Mouse (Mus musculus): ENCODE data around the gene Insl3. TPM values are rescaled to one million over a fixed set of nuclear protein-coding genes. Genes with fewer than 3 reads are reported as not detected.
"Not testable (repeated sequence)": the region's sequence is repeated elsewhere in the genome, so short reads cannot be mapped to it uniquely, and the experiment has no call there.

The Insl3 gene
- polyA plus RNA-seq, 2 experiments = 0.73 to 1.5 TPM

GRCm38 (mm10) chr8:71687616-71688015 lies 1.4 kb upstream of the Insl3 start:
- H3K4me2 ChIP-seq (ENCODE audit: low read depth) = no peak overlapping the region
- no peak overlapping the region for H3K9ac ChIP-seq (replicated peaks)
- 42% methylated on average over 8 of the region's 8 CpGs for WGBS (ENCODE audit: insufficient replicate concordance)
- no peak overlapping the region for H3K4me3 ChIP-seq (ENCODE audit: insufficient read depth in 1 of 2, low read depth in 2 of 2, low read length in 2 of 2)
- no peak for TF ChIP-seq EP300 (IDR thresholded peaks at IDR 0.05; ENCODE audit: low read depth)
- no peak for TF ChIP-seq CTCF (IDR thresholded peaks at IDR 0.05; ENCODE audit: low read depth)
- ATAC-seq (ENCODE audit: insufficient read depth) (no peak), DNase-seq (ENCODE audit: low read depth in 3 of 3, low spot score in 3 of 3) (no peak)
- no peaks in the 10 kb centered on the region for H3K36me3 ChIP-seq (replicated peaks; ENCODE audit: control insufficient read depth, insufficient read depth, low read depth)
- H3K27me3 ChIP-seq (ENCODE audit: control insufficient read depth, insufficient read depth, low read length) = peaks cover 69% of the 10 kb centered on the region
- no peaks in the 10 kb centered on the region for H3K4me1 ChIP-seq (replicated peaks; ENCODE audit: control insufficient read depth in 2 of 2, insufficient read depth in 2 of 2, low read length in 1 of 2)
- no peak overlapping the region for H3K27ac ChIP-seq
- no peaks in the 10 kb centered on the region for H3K9me3 ChIP-seq (ENCODE audit: control insufficient read depth, low read length)

- no peak overlapping the region for H3K4me3 ChIP-seq (ENCODE audit: insufficient read depth in 1 of 2, low read depth in 2 of 2, low read length in 2 of 2)
- 6% methylated on average over 29 of the region's 30 CpGs for WGBS (ENCODE audit: insufficient replicate concordance)
- H3K36me3 ChIP-seq (replicated peaks; ENCODE audit: control insufficient read depth, insufficient read depth, low read depth) = no peaks in the 10 kb centered on the region
- no peak overlapping the region for H3K27ac ChIP-seq
- peaks cover 74% of the 10 kb centered on the region for H3K27me3 ChIP-seq (ENCODE audit: control insufficient read depth, insufficient read depth, low read length)
- DNase-seq (ENCODE audit: low read depth in 3 of 3, low spot score in 3 of 3) (no peak), ATAC-seq (ENCODE audit: insufficient read depth) (no peak)
- no peaks in the 10 kb centered on the region for H3K9me3 ChIP-seq (ENCODE audit: control insufficient read depth, low read length)
- no peak overlapping the region for H3K4me2 ChIP-seq (ENCODE audit: low read depth)
- TF ChIP-seq CTCF (IDR thresholded peaks at IDR 0.05; ENCODE audit: low read depth) = no peak
- TF ChIP-seq EP300 (IDR thresholded peaks at IDR 0.05; ENCODE audit: low read depth) = no peak
- H3K4me1 ChIP-seq (replicated peaks; ENCODE audit: control insufficient read depth in 2 of 2, insufficient read depth in 2 of 2, low read length in 1 of 2) = no peaks in the 10 kb centered on the region
- H3K9ac ChIP-seq (replicated peaks) = no peak overlapping the region
Observed at GRCm38 (mm10) chr8:71692509-71692908, 3.5 kb downstream of the Insl3 start.

- TF ChIP-seq CTCF (IDR thresholded peaks at IDR 0.05; ENCODE audit: low read depth) = no peak
- TF ChIP-seq EP300 (IDR thresholded peaks at IDR 0.05; ENCODE audit: low read depth) = no peak
- Histone ChIP-seq H3K4me2 (ENCODE audit: low read depth) (no peak overlapping the region), H3K9me3 (ENCODE audit: control insufficient read depth, low read length) (no peaks in the 10 kb centered on the region), H3K4me3 (ENCODE audit: insufficient read depth in 1 of 2, low read depth in 2 of 2, low read length in 2 of 2) (no peak overlapping the region), H3K9ac (replicated peaks) (no peak overlapping the region), H3K36me3 (replicated peaks; ENCODE audit: control insufficient read depth, insufficient read depth, low read depth) (no peaks in the 10 kb centered on the region), H3K27me3 (ENCODE audit: control insufficient read depth, insufficient read depth, low read length) (peaks cover 65% of the 10 kb centered on the region), H3K27ac (no peak overlapping the region), H3K4me1 (replicated peaks; ENCODE audit: control insufficient read depth in 2 of 2, insufficient read depth in 2 of 2, low read length in 1 of 2) (no peaks in the 10 kb centered on the region)
- DNase-seq (ENCODE audit: low read depth in 3 of 3, low spot score in 3 of 3) (no peak), ATAC-seq (ENCODE audit: insufficient read depth) (no peak)
- WGBS (ENCODE audit: insufficient replicate concordance) = 9% methylated on average over 68 of the region's 68 CpGs
Observed at GRCm38 (mm10) chr8:71693166-71694041, 4.4 kb downstream of the Insl3 start.

GRCm38 (mm10) chr8:71695456-71695855 lies 6.4 kb downstream of the Insl3 start:
- not testable (repeated sequence) for H3K9ac ChIP-seq (replicated peaks); H3K4me2 ChIP-seq (ENCODE audit: low read depth); ATAC-seq (ENCODE audit: insufficient read depth); H3K9me3 ChIP-seq (ENCODE audit: control insufficient read depth, low read length); DNase-seq (ENCODE audit: low read depth in 3 of 3, low spot score in 3 of 3); H3K27ac ChIP-seq; H3K36me3 ChIP-seq (replicated peaks; ENCODE audit: control insufficient read depth, insufficient read depth, low read depth); H3K4me1 ChIP-seq (replicated peaks; ENCODE audit: control insufficient read depth in 2 of 2, insufficient read depth in 2 of 2, low read length in 1 of 2); H3K4me3 ChIP-seq (ENCODE audit: insufficient read depth in 1 of 2, low read depth in 2 of 2, low read length in 2 of 2)
- peaks cover 49% of the 10 kb centered on the region for H3K27me3 ChIP-seq (ENCODE audit: control insufficient read depth, insufficient read depth, low read length)
- peak; percentile 76 for TF ChIP-seq CTCF (IDR thresholded peaks at IDR 0.05; ENCODE audit: low read depth)
- WGBS (ENCODE audit: insufficient replicate concordance) = 63% methylated on average over 12 of the region's 12 CpGs

- H3K4me3 ChIP-seq (ENCODE audit: insufficient read depth in 1 of 2, low read depth in 2 of 2, low read length in 2 of 2) = peak overlapping the region; percentile 37 to 54
- peaks cover 19% of the 10 kb centered on the region for H3K27me3 ChIP-seq (ENCODE audit: control insufficient read depth, insufficient read depth, low read length)
- no peaks in the 10 kb centered on the region for H3K36me3 ChIP-seq (replicated peaks; ENCODE audit: control insufficient read depth, insufficient read depth, low read depth)
- WGBS (ENCODE audit: insufficient replicate concordance) = 13% methylated on average over 29 of the region's 29 CpGs
- 0 out of 2 replicates have a peak overlapping the region, but pooled peaks have one; percentile 7 for H3K9ac ChIP-seq (replicated peaks)
- no peaks in the 10 kb centered on the region for H3K9me3 ChIP-seq (ENCODE audit: control insufficient read depth, low read length)
- H3K4me1 ChIP-seq (replicated peaks; ENCODE audit: control insufficient read depth in 2 of 2, insufficient read depth in 2 of 2, low read length in 1 of 2) = peaks cover 24 to 35% of the 10 kb centered on the region in 2 experiments
- DNase-seq (ENCODE audit: low read depth in 3 of 3, low spot score in 3 of 3) (no peak), ATAC-seq (ENCODE audit: insufficient read depth) (no peak)
- H3K27ac ChIP-seq = no peak overlapping the region
- peak overlapping the region; percentile 80 for H3K4me2 ChIP-seq (ENCODE audit: low read depth)
- TF ChIP-seq CTCF (IDR thresholded peaks at IDR 0.05; ENCODE audit: low read depth) (no peak), EP300 (IDR thresholded peaks at IDR 0.05; ENCODE audit: low read depth) (no peak)
Observed at GRCm38 (mm10) chr8:71700493-71701269, 11.7 kb downstream of the Insl3 start.
